Mouse (Mus musculus) CH12.LX (cell line): ENCODE measurements at regions not wholly inside any gene's neighbourhood (a gene's known extent, or its start where the extent isn't known, plus 50 kb on each side); places are given as distances from the start of the nearest gene placed in this dataset.

Experiments
- CHD1 ChIP-seq: IDR thresholded peaks from 2 replicates; pipeline ENCODE4 v1.6.1; 2012; ENCODE audit warnings: low read depth, low read length, improper control_type of control experiment, inconsistent platforms
- CTCF ChIP-seq, 2 experiments: IDR thresholded peaks in 1 of 2; conservative IDR thresholded peaks in 1 of 2; 2 replicates each; pipeline ENCODE4 v1.5.1; 2011 to 2012; ENCODE audit warnings: low read depth in 2 of 2, low read length in 2 of 2, improper control_type of control experiment in 1 of 2, inconsistent platforms in 1 of 2, mild to moderate bottlenecking in 1 of 2, moderate library complexity in 1 of 2
- E2F4 ChIP-seq: IDR thresholded peaks from 2 replicates; pipeline ENCODE4 v1.6.1; 2011; ENCODE audit warnings: low read depth, low read length, improper control_type of control experiment; ENCODE audit not compliant: insufficient replicate concordance
- ELF1 ChIP-seq: IDR thresholded peaks from 2 replicates; pipeline ENCODE4 v1.6.1; 2014; ENCODE audit warnings: low read depth, mild to moderate bottlenecking, inconsistent platforms, low read length, improper control_type of control experiment
- EP300 ChIP-seq: IDR thresholded peaks from 2 replicates; pipeline ENCODE4 v1.6.1; 2011; ENCODE audit warnings: low read length, improper control_type of control experiment
- GABPA ChIP-seq: IDR thresholded peaks from 2 replicates; pipeline ENCODE4 v1.6.1; 2012; ENCODE audit warnings: low read depth, low read length, improper control_type of control experiment, inconsistent platforms; ENCODE audit not compliant: insufficient replicate concordance
- HCFC1 ChIP-seq: IDR thresholded peaks from 2 replicates; pipeline ENCODE4 v1.6.1; 2012; ENCODE audit warnings: low read depth, mild to moderate bottlenecking, inconsistent platforms, low read length, improper control_type of control experiment
- MAX ChIP-seq: IDR thresholded peaks from 2 replicates; pipeline ENCODE4 v1.6.1; 2011; ENCODE audit warnings: low read length, improper control_type of control experiment
- POLR2A ChIP-seq: IDR thresholded peaks from 2 replicates; pipeline ENCODE4 v1.6.1; 2011; ENCODE audit warnings: low read depth, mild to moderate bottlenecking, improper control_type of control experiment, low read length
- USF1 ChIP-seq: IDR thresholded peaks from 2 replicates; pipeline ENCODE4 v1.6.1; 2014; ENCODE audit warnings: low read depth, mild to moderate bottlenecking, inconsistent platforms, low read length, improper control_type of control experiment
- ZC3H11A ChIP-seq: IDR thresholded peaks from 2 replicates; pipeline ENCODE4 v1.6.1; 2012; ENCODE audit warnings: low read depth, mild to moderate bottlenecking, inconsistent platforms, low read length, improper control_type of control experiment
- ZKSCAN1 ChIP-seq: IDR thresholded peaks from 2 replicates; pipeline ENCODE4 v1.6.1; 2012; ENCODE audit warnings: low read depth, inconsistent platforms, low read length, improper control_type of control experiment, borderline replicate concordance
- ZNF384 ChIP-seq: IDR thresholded peaks from 2 replicates; pipeline ENCODE4 v1.6.1; 2012; ENCODE audit warnings: low read depth, low read length, improper control_type of control experiment, inconsistent platforms

GRCm38 (mm10) chr12:16261465-16261864, 349.3 kb downstream of the Lpin1 start:
- TF ChIP-seq EP300 (no peak), POLR2A (no peak), ZKSCAN1 (no peak), CTCF (conservative IDR thresholded peaks at IDR 0.05 in 1 of 2, IDR thresholded peaks at IDR 0.05 in 1 of 2; ENCODE audit: low read depth in 2 of 2, low read length in 2 of 2) (no peak), MAX (no peak), GABPA (no peak), ZC3H11A (no peak), HCFC1 (no peak), E2F4 (no peak), USF1 (no peak), CHD1 (no peak), ELF1 (no peak), ZNF384 (no peak)
